Mouse (Mus musculus): Measurements from ENCODE around the gene Npl. TPM values are rescaled to one million over a fixed set of nuclear protein-coding genes. Genes with fewer than 3 reads are reported as not detected.

The Npl gene
- total RNA-seq (2021) (1 to 10 TPM; 1.5 to 2.1 TPM), polyA plus RNA-seq (2012; rRNA removed) (0.43 and 0.70 TPM in 2 replicates)
- long read RNA-seq, partial matches to known transcripts = 1 of 3 reads
- long read RNA-seq, other reads (novel, unspliced or antisense) = 1 of 3 reads

DNA sequence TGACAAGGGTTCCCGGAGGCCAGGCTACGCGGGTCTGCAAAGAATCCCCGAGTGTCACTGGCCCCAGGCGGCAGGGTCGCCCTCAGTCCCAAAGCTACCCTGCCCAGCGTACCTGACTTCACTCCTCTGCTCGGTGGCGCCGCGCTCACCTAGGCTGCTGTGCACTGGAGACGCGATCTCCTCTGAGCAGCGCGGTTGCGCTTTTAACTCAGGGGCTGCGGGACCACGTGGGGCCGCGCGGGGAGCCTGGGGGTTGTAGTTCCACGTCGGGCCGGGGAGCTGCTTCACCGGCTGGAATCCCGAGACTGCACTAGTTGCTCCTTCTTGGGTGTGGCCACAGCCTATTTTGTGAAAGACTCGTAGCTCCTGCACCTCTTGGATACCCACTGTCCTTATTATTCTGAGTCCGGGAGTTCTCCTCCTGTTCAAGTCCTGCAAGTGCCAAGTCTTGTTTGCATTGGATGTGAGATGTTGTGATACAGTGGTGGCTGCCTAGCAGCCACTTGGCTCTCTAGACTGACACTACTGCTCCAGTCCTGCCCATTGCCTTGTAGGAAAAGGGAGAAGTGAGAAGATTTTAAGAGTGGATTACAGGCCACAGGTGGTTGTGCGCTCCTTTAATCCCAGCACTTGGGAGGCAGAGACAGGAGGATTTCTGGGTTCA is at the start of gene Npl:
Gene Npl, minus strand, starts transcription at position 510 of the 664 bp plus-strand sequence.
- H3K27me3 ChIP-seq (ENCODE audit: control insufficient read depth, insufficient read depth, low read length) = no peaks in the 10 kb centered on the region
- 4% methylated on average over 29 of the region's 29 CpGs for WGBS
- no peaks in the 10 kb centered on the region for H3K36me3 ChIP-seq (ENCODE audit: control insufficient read depth, insufficient read depth, low read length)
- H3K4me1 ChIP-seq (ENCODE audit: control insufficient read depth, insufficient read depth, low read length) = no peaks in the 10 kb centered on the region; the same call in 1 of the 2 replicates
- peak within 1 kb of the TSS; percentile 71 for H3K4me3 ChIP-seq
- intact Hi-C loops (cut with DNase I) = no loop called here
- H3K79me2 ChIP-seq (replicated peaks; ENCODE audit: control insufficient read depth, insufficient read depth, low read length) = no peaks in the 10 kb centered on the region
- peak within 1 kb of the TSS; percentile 30 for H3K9ac ChIP-seq (ENCODE audit: low read depth, low read length)
- peak; percentile 38 for TF ChIP-seq CTCF (IDR thresholded peaks at IDR 0.05)
- no peak for TF ChIP-seq EP300 (IDR thresholded peaks at IDR 0.05; ENCODE audit: insufficient read depth, low read depth, low read length)
- TF ChIP-seq POLR2A (IDR thresholded peaks at IDR 0.05; ENCODE audit: insufficient read depth, low read depth, low read length) = peak; percentile 46; the same call in 1 of the 2 replicates
- peak; percentile 78 to 81 for DNase-seq
- peak within 1 kb of the TSS; percentile 12; the same call in 1 of the 2 replicates for H3K27ac ChIP-seq

DNA sequence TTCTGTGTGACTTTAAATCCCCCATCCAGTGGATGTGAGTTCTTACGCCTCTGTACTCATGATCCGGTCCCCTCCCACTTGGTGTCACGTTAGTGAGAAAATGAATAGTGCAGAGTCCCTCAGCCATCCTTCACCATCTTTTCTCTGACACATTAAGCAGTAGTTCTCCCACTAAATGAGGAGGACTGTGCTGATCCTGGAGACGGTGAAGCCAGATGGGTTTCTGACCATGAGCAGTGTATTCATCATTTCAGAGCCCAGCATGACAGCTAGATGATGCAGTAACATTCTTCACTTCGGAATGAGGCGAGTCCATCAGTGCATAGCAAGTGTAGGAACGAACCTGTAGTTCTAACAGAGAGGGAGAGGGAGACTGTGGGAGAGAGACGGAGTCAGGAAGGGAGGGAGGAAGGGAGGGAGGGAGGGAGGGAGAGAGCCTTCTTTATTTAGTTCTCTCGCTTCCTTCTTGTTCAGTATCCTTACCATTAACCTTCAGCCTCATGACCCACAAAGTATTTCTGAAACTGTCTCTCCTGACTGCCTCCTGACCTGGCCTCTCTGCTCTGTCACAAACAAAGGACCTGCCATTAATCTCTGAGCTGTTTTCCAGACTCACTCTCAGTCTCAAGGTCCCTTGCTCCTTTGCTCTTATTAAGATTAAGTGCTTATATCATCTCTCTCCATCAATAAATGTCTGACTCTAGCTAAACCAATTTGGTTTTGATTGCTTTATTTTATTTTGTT is 49.6 kb upstream of the Npl start:
- Histone ChIP-seq H3K4me1 (ENCODE audit: control insufficient read depth, insufficient read depth, low read length) (peaks cover 5% of the 10 kb centered on the region), H3K4me3 (no peak overlapping the region), H3K79me2 (replicated peaks; ENCODE audit: control insufficient read depth, insufficient read depth, low read length) (no peaks in the 10 kb centered on the region), H3K27me3 (ENCODE audit: control insufficient read depth, insufficient read depth, low read length) (no peaks in the 10 kb centered on the region), H3K27ac (no peak overlapping the region; the same call in 1 of the 2 replicates), H3K9ac (ENCODE audit: low read depth, low read length) (no peak overlapping the region), H3K36me3 (ENCODE audit: control insufficient read depth, insufficient read depth, low read length) (no peaks in the 10 kb centered on the region)
- TF ChIP-seq EP300 (IDR thresholded peaks at IDR 0.05; ENCODE audit: insufficient read depth, low read depth, low read length) = no peak
- no peak for TF ChIP-seq CTCF (IDR thresholded peaks at IDR 0.05)
- TF ChIP-seq POLR2A (IDR thresholded peaks at IDR 0.05; ENCODE audit: insufficient read depth, low read depth, low read length) = no peak
- intact Hi-C loops (cut with DNase I) = no loop called here
- no peak for DNase-seq
- 33% methylated on average over 9 of the region's 9 CpGs for WGBS

DNA sequence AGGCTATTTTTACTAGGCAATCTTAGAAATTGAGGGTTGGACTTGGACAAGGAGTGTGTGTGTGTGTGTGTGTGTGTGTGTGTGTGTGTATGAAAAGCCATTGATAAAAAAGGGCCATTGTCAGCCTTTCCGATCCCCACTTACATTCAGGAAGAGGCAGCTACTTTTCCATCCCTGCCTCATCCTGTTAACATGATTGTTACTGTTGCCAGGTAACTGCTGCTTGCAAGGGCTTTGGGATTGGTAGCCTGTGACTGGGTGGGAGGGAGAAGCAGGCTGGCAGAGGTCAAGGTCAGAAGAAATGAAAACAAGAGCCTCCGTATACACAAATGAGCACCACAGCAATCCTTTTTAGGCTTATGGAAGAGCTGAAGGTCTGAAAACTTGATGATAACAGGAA is 48.9 kb upstream of the Npl start:
- H3K27me3 ChIP-seq (ENCODE audit: control insufficient read depth, insufficient read depth, low read length) = no peaks in the 10 kb centered on the region
- no peaks in the 10 kb centered on the region for H3K79me2 ChIP-seq (replicated peaks; ENCODE audit: control insufficient read depth, insufficient read depth, low read length)
- H3K36me3 ChIP-seq (ENCODE audit: control insufficient read depth, insufficient read depth, low read length) = no peaks in the 10 kb centered on the region
- no peak overlapping the region; the same call in 1 of the 2 replicates for H3K27ac ChIP-seq
- DNase-seq = peak in 1 of 2 experiments; percentile 37
- TF ChIP-seq EP300 (IDR thresholded peaks at IDR 0.05; ENCODE audit: insufficient read depth, low read depth, low read length) = no peak
- no peak for TF ChIP-seq CTCF (IDR thresholded peaks at IDR 0.05)
- no peak for TF ChIP-seq POLR2A (IDR thresholded peaks at IDR 0.05; ENCODE audit: insufficient read depth, low read depth, low read length)
- H3K4me1 ChIP-seq (ENCODE audit: control insufficient read depth, insufficient read depth, low read length) = peaks cover 5% of the 10 kb centered on the region
- no peak overlapping the region for H3K9ac ChIP-seq (ENCODE audit: low read depth, low read length)
- WGBS = 39% methylated on average over 2 of the region's 2 CpGs
- intact Hi-C loops (cut with DNase I) = no loop called here
- H3K4me3 ChIP-seq = no peak overlapping the region

DNA sequence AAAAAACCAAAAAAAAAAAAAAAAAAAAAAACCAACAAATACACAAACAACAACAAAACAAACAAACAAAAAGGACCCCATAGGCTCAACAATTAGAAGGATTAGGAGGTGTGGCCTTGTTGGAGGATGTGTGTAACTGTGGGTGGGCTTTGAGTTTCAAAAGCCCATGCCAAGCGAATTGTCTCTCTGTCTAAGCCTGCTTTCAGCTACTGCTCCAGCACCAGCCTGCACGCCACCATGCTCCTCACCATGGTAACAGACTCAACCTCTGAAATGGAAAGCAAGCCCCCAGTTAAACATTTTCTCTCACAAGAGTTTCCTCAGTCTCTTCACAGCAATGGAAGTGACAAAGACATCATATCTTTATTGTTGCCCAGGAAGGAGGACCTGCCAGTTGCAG is 43.8 kb upstream of the Npl start:
- no peaks in the 10 kb centered on the region for H3K79me2 ChIP-seq (replicated peaks; ENCODE audit: control insufficient read depth, insufficient read depth, low read length)
- no peak for DNase-seq
- WGBS = 93% methylated on average over 2 of the region's 2 CpGs
- H3K27me3 ChIP-seq (ENCODE audit: control insufficient read depth, insufficient read depth, low read length) = no peaks in the 10 kb centered on the region
- intact Hi-C loops (cut with DNase I) = no loop called here
- no peaks in the 10 kb centered on the region for H3K4me1 ChIP-seq (ENCODE audit: control insufficient read depth, insufficient read depth, low read length)
- no peak overlapping the region for H3K9ac ChIP-seq (ENCODE audit: low read depth, low read length)
- H3K36me3 ChIP-seq (ENCODE audit: control insufficient read depth, insufficient read depth, low read length) = no peaks in the 10 kb centered on the region
- H3K4me3 ChIP-seq = no peak overlapping the region
- no peak overlapping the region for H3K27ac ChIP-seq
- TF ChIP-seq CTCF (IDR thresholded peaks at IDR 0.05) (no peak), POLR2A (IDR thresholded peaks at IDR 0.05; ENCODE audit: insufficient read depth, low read depth, low read length) (no peak), EP300 (IDR thresholded peaks at IDR 0.05; ENCODE audit: insufficient read depth, low read depth, low read length) (no peak)

DNA sequence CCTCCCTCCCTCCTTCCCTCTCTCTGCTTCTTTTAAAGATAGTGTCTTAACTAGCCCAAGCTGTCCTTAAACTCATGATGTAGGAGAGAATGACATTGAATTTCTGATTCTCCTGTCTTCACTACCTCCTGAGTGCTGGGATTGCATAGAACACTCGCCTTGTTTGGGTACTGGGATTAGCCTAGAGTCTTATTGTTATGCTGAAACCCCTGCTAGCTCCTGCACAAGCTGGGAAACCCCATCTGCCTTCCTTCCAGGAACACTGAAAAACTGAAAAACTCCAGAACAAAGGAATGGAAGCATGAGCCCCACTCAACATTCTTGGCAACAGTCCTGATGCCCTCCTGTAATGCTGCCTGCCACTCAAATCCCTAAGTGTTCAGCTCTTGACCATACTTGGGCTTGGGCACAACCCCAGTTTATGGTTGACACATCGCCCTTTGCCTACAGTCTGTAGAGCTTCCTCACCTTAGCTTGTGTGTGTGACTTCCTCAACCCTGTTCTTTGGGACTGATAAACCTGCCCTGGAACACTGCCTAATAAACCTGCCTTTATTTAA is 40.4 kb upstream of the Npl start:
- Histone ChIP-seq H3K27me3 (ENCODE audit: control insufficient read depth, insufficient read depth, low read length) (no peaks in the 10 kb centered on the region), H3K36me3 (ENCODE audit: control insufficient read depth, insufficient read depth, low read length) (no peaks in the 10 kb centered on the region), H3K4me1 (ENCODE audit: control insufficient read depth, insufficient read depth, low read length) (peaks cover 3% of the 10 kb centered on the region), H3K27ac (no peak overlapping the region), H3K9ac (ENCODE audit: low read depth, low read length) (no peak overlapping the region), H3K79me2 (replicated peaks; ENCODE audit: control insufficient read depth, insufficient read depth, low read length) (no peaks in the 10 kb centered on the region), H3K4me3 (no peak overlapping the region)
- intact Hi-C loops (cut with DNase I) = no loop called here
- TF ChIP-seq CTCF (IDR thresholded peaks at IDR 0.05) (no peak), EP300 (IDR thresholded peaks at IDR 0.05; ENCODE audit: insufficient read depth, low read depth, low read length) (no peak), POLR2A (IDR thresholded peaks at IDR 0.05; ENCODE audit: insufficient read depth, low read depth, low read length) (no peak)
- 87% methylated on average over 2 of the region's 2 CpGs for WGBS
- DNase-seq = no peak
